Mouse (Mus musculus) midbrain, embryonic 16.5 days (tissue): Measurements from ENCODE around the gene Sprr2h. TPM values are rescaled to one million over a fixed set of nuclear protein-coding genes. Genes with fewer than 3 reads are reported as not detected.

Source experiments
- ATAC-seq: fragments of 200-750 bp; cut with Nextera tagmentation; 2 replicates; pipeline ENCODE4 v1.8.0; 2017; ENCODE audit warnings: moderate TSS enrichment
- H3K27ac ChIP-seq: fragments of 300-500 bp; sonication (generic); 2 replicates; pipeline ENCODE4 v1.5.1; 2014; ENCODE audit warnings: mild to moderate bottlenecking, low read length, mixed read lengths
- H3K27me3 ChIP-seq: fragments of 300-500 bp; sonication (generic); 2 replicates; pipeline ENCODE4 v1.6.1; 2014; ENCODE audit warnings: low read depth, low read length, mixed read lengths; ENCODE audit not compliant: control insufficient read depth, insufficient read depth
- H3K36me3 ChIP-seq: fragments of 300-500 bp; sonication (generic); 2 replicates; pipeline ENCODE4 v1.6.1; 2014; ENCODE audit warnings: mild to moderate bottlenecking, low read length, moderate library complexity, mixed read lengths; ENCODE audit not compliant: control insufficient read depth, insufficient read depth
- H3K4me1 ChIP-seq: fragments of 300-500 bp; sonication (generic); 2 replicates; pipeline ENCODE4 v1.6.1; 2014; ENCODE audit warnings: mild to moderate bottlenecking, low read length, mixed read lengths; ENCODE audit not compliant: control insufficient read depth, insufficient read depth
- H3K4me2 ChIP-seq: fragments of 300-500 bp; sonication (generic); 2 replicates; pipeline ENCODE4 v1.6.1; 2014; ENCODE audit warnings: mild to moderate bottlenecking, low read length, mixed read lengths
- H3K4me3 ChIP-seq: fragments of 300-500 bp; sonication (generic); 2 replicates; pipeline ENCODE4 v1.5.1; 2014; ENCODE audit warnings: low read depth, mild to moderate bottlenecking, low read length, moderate library complexity, mixed read lengths
- H3K9ac ChIP-seq: fragments of 300-500 bp; sonication (generic); 2 replicates; pipeline ENCODE4 v1.6.1; 2014; ENCODE audit warnings: low read depth, low read length, mixed read lengths
- H3K9me3 ChIP-seq: fragments of 300-500 bp; sonication (generic); replicated peaks from 2 replicates; pipeline ENCODE4 v1.6.1; 2014; ENCODE audit warnings: mild to moderate bottlenecking, low read length, mixed read lengths; ENCODE audit not compliant: control insufficient read depth, poor library complexity, severe bottlenecking
- WGBS: fragments of 180-500 bp; shearing (Covaris S2); extraction: QIAGEN DNeasy Blood & Tissue Kit; methylation state at CpG from one replicate; pipeline ENCODE4 v1.1.7; 2014; 5-methylcytosine and 5-hydroxymethylcytosine counted together
- polyA plus RNA-seq: library from polyadenylated mRNA; unstranded; fragments of >200 nt; fragmentation: Nextera tagmentation; extraction: Ambion mirVana; gene quantifications from 2 replicates; pipeline ENCODE4 v1.2.1, GENCODE M21; 2015

Sprr2h gene
- polyA plus RNA-seq, 1 experiment from 2014 or later, result not detected

GRCm38 (mm10) chr3:92417782-92418181 lies 32.3 kb downstream of the Sprr2h start, which contains the start of gene Sprr2j-ps:
Gene Sprr2j-ps, plus strand, starts transcription at chr3:92418082.
- WGBS, result 96% methylated on average over 2 of the region's 2 CpGs
- no peak within 1 kb of the TSS for H3K27ac ChIP-seq
- no peaks in the 10 kb centered on the region for H3K9me3 ChIP-seq

DNA sequence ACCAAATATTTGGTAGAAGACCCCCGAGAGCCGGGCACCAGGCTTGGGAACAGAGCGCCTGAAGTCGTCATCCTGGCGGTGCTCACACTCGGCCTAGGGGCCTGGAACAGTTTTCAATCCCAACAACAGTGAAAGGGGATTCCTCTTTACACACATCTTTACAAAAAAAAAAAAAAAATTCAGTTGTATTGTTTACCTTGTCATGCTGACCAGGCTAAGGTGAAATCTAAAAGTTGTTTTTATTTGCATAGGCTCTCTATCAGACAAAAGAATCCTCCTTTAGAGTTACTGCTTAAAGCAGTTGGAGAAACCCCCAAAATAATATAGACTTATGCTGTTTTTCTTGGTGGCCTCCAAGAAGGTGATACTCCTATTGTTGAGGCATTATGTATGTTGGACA lies 43.8 kb downstream of the Sprr2h start, which contains the start of gene Gm9774:
Gene Gm9774 (minus strand): TSS at position 101 of the 400 bp plus-strand sequence.
- 93% methylated on average over 6 of the region's 6 CpGs for WGBS
- no peaks in the 10 kb centered on the region for H3K27me3 ChIP-seq
- no peak within 1 kb of the TSS for H3K9ac ChIP-seq
- no peak within 1 kb of the TSS for H3K27ac ChIP-seq
- no peak within 1 kb of the TSS for H3K4me3 ChIP-seq
- no peaks in the 10 kb centered on the region for H3K36me3 ChIP-seq
- no peak for ATAC-seq
- no peaks in the 10 kb centered on the region for H3K4me1 ChIP-seq
- H3K4me2 ChIP-seq, result no peak within 1 kb of the TSS
- no peaks in the 10 kb centered on the region for H3K9me3 ChIP-seq

More at GRCm38 (mm10) chr3:92417782-92418181, 32.3 kb downstream of the Sprr2h start, which contains the start of gene Sprr2j-ps:
- Histone ChIP-seq H3K9ac (no peak within 1 kb of the TSS), H3K4me2 (no peak within 1 kb of the TSS), H3K27me3 (no peaks in the 10 kb centered on the region), H3K4me3 (no peak within 1 kb of the TSS), H3K4me1 (no peaks in the 10 kb centered on the region), H3K36me3 (no peaks in the 10 kb centered on the region)
- ATAC-seq, result no peak

DNA sequence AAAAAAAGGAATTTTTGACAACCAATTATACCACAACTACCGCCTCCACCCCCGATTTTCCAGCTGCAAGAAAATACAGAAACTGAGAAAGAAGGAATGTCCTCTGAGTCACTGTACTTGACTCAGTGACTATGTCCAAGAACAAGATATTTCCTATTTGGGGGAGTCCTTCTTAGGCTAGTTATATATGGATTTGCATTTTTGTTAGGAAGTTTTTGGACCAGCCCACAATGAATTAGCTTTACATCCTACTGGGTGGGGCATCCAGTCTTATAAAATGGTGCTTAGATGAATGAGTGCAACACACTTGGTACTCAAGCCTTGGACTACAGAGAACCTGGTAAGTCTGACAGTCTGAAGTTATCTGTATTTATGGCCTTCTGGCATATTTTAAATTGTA lies 46.8 kb downstream of the Sprr2h start, which contains the start of gene Sprr2k:
Gene Sprr2k (plus strand): TSS at position 301 of the 400 bp plus-strand sequence.
- Histone ChIP-seq H3K4me2 (no peak within 1 kb of the TSS), H3K27ac (no peak within 1 kb of the TSS), H3K36me3 (no peaks in the 10 kb centered on the region), H3K4me3 (no peak within 1 kb of the TSS), H3K4me1 (no peaks in the 10 kb centered on the region), H3K9me3 (no peaks in the 10 kb centered on the region), H3K27me3 (no peaks in the 10 kb centered on the region), H3K9ac (no peak within 1 kb of the TSS)
- WGBS, result 100% methylated on average over 2 of the region's 2 CpGs
- ATAC-seq, result no peak

Other genes with a start within 250 kb of the Sprr2h start
- gene Lelp1, start 242.9 kb upstream of the Sprr2h start, polyA plus RNA-seq, result not detected in 2 replicates
- not detected in 2 replicates for gene Sprr2a1, start 169.9 kb upstream of the Sprr2h start, polyA plus RNA-seq
- gene Sprr2a2, start 169.8 kb upstream of the Sprr2h start, polyA plus RNA-seq, result 0.09 TPM in 1 of 2 replicates, not detected in the other
- not detected in 2 replicates for gene Sprr2a3, start 100.3 kb upstream of the Sprr2h start, polyA plus RNA-seq
- gene Sprr2b, start 69.1 kb upstream of the Sprr2h start, polyA plus RNA-seq, result not detected in 2 replicates
- not detected in 2 replicates for gene Sprr2d, start 46.5 kb upstream of the Sprr2h start, polyA plus RNA-seq
- not detected in 2 replicates for gene Sprr2e, start 33.5 kb upstream of the Sprr2h start, polyA plus RNA-seq
- gene Sprr2f, start 20.5 kb upstream of the Sprr2h start, polyA plus RNA-seq, result not detected in 2 replicates
- gene Sprr2i, start 22.3 kb downstream of the Sprr2h start, polyA plus RNA-seq, result not detected in 2 replicates
- not detected in 2 replicates for gene Sprr2j-ps, start 32.4 kb downstream of the Sprr2h start, polyA plus RNA-seq
- 7.5 and 8.9 TPM in 2 replicates for gene Gm9774, start 43.7 kb downstream of the Sprr2h start, polyA plus RNA-seq
- gene Sprr2k, start 46.9 kb downstream of the Sprr2h start, polyA plus RNA-seq, result not detected in 2 replicates
- not detected in 2 replicates for gene Sprr1b, start 53.1 kb downstream of the Sprr2h start, polyA plus RNA-seq
- not detected in 2 replicates for gene Sprr3, start 73.0 kb downstream of the Sprr2h start, polyA plus RNA-seq
- 0.24 TPM in 1 of 2 replicates, not detected in the other for gene Sprr1a, start 100.2 kb downstream of the Sprr2h start, polyA plus RNA-seq
- not detected in 2 replicates for gene Sprr4, start 114.8 kb downstream of the Sprr2h start, polyA plus RNA-seq
- not detected in 2 replicates for gene 2310046K23Rik, start 148.8 kb downstream of the Sprr2h start, polyA plus RNA-seq
- gene Ivl, start 188.1 kb downstream of the Sprr2h start, polyA plus RNA-seq, result not detected in 2 replicates
- gene Smcp, start 203.3 kb downstream of the Sprr2h start, polyA plus RNA-seq, result not detected in 2 replicates
- not detected in 2 replicates for gene 2210017I01Rik, start 221.8 kb downstream of the Sprr2h start, polyA plus RNA-seq
- not detected in 2 replicates for gene Lce6a, start 236.0 kb downstream of the Sprr2h start, polyA plus RNA-seq